Mouse (Mus musculus) heart, embryonic 12.5 days (tissue): ENCODE data around the gene Pxt1. TPM values are rescaled to one million over a fixed set of nuclear protein-coding genes. Genes with fewer than 3 reads are reported as not detected.

ENCODE experiments used
- ATAC-seq: fragments of 200-750 bp; cut with Nextera tagmentation; 2 replicates; pipeline ENCODE4 v1.8.0; 2017; ENCODE audit warnings: moderate TSS enrichment, moderate library complexity; ENCODE audit not compliant: insufficient number of reproducible peaks, low FRiP score
- H3K27ac ChIP-seq: fragments of 300-500 bp; sonication (generic); 2 replicates; pipeline ENCODE4 v1.5.1; 2016; ENCODE audit warnings: mild to moderate bottlenecking, moderate library complexity; ENCODE audit not compliant: poor library complexity, severe bottlenecking
- H3K27me3 ChIP-seq: fragments of 300-500 bp; sonication (generic); replicated peaks from 2 replicates; pipeline ENCODE4 v1.6.1; 2016; ENCODE audit warnings: mild to moderate bottlenecking, moderate library complexity
- H3K36me3 ChIP-seq: fragments of 300-500 bp; sonication (generic); 2 replicates; pipeline ENCODE4 v1.6.1; 2016; ENCODE audit warnings: mild to moderate bottlenecking, moderate library complexity
- H3K4me1 ChIP-seq: fragments of 300-500 bp; sonication (generic); replicated peaks from 2 replicates; pipeline ENCODE4 v1.6.1; 2016; ENCODE audit warnings: mild to moderate bottlenecking
- H3K4me2 ChIP-seq: fragments of 300-500 bp; sonication (generic); 2 replicates; pipeline ENCODE4 v1.6.1; 2016; ENCODE audit warnings: mild to moderate bottlenecking, moderate library complexity
- H3K4me3 ChIP-seq: fragments of 300-500 bp; sonication (generic); 2 replicates; pipeline ENCODE4 v1.5.1; 2016; ENCODE audit warnings: mild to moderate bottlenecking
- H3K9ac ChIP-seq: fragments of 300-500 bp; sonication (generic); 2 replicates; pipeline ENCODE4 v1.6.1; 2016; ENCODE audit warnings: mild to moderate bottlenecking, moderate library complexity
- H3K9me3 ChIP-seq: fragments of 300-500 bp; sonication (generic); replicated peaks from 2 replicates; pipeline ENCODE4 v1.6.1; 2016; ENCODE audit warnings: mild to moderate bottlenecking, moderate library complexity
- WGBS: fragments of 180-500 bp; shearing (Covaris S2); methylation state at CpG from one replicate; pipeline ENCODE4 v1.1.7; 2016; 5-methylcytosine and 5-hydroxymethylcytosine counted together
- polyA plus RNA-seq: library from polyadenylated mRNA; unstranded; fragments of >200 nt; fragmentation: Nextera tagmentation; extraction: Ambion mirVana; gene quantifications from 2 replicates; pipeline ENCODE4 v1.2.1, GENCODE M21; 2016

Pxt1 gene
- polyA plus RNA-seq, 1 experiment from 2014 or later = not detected

GRCm38 (mm10) chr17:28979091-28979490 lies 35.5 kb upstream of the Pxt1 start:
- no peak overlapping the region for H3K9ac ChIP-seq
- H3K36me3 ChIP-seq = peaks cover 84% of the 10 kb centered on the region
- no peak overlapping the region for H3K27ac ChIP-seq
- WGBS = 93% methylated on average over 4 of the region's 4 CpGs
- no peaks in the 10 kb centered on the region for H3K9me3 ChIP-seq
- H3K4me3 ChIP-seq = no peak overlapping the region
- H3K27me3 ChIP-seq = no peaks in the 10 kb centered on the region
- ATAC-seq = no peak
- peaks cover 4% of the 10 kb centered on the region for H3K4me1 ChIP-seq
- H3K4me2 ChIP-seq = no peak overlapping the region

DNA sequence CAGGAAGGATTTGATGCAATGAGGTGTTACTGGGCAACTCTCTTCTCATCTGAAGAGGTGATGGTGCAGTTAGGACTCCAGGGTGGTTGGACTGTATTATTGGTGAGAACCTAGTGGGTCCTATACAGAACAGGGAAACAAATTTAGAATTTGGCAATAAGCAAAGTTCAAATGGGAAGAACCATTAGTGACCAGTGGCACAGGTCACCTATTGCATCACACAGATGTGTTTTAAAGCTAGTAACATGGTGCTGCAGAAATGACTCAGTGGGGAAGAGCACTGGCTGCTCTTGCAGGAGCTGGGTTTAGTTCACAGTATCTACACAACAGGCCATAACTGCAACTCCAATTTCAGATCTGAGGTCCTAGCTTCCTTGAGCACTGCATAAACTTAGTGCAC lies 26.5 kb upstream of the Pxt1 start:
- no peaks in the 10 kb centered on the region for H3K27me3 ChIP-seq
- H3K36me3 ChIP-seq = peaks cover 97% of the 10 kb centered on the region
- H3K4me3 ChIP-seq = no peak overlapping the region
- no peak overlapping the region for H3K9ac ChIP-seq
- no peak overlapping the region for H3K27ac ChIP-seq
- H3K4me2 ChIP-seq = no peak overlapping the region
- no peak for ATAC-seq
- H3K4me1 ChIP-seq = no peaks in the 10 kb centered on the region
- H3K9me3 ChIP-seq = no peaks in the 10 kb centered on the region

GRCm38 (mm10) chr17:28967021-28967610 lies 23.5 kb upstream of the Pxt1 start:
- Histone ChIP-seq H3K27me3 (no peaks in the 10 kb centered on the region), H3K27ac (no peak overlapping the region), H3K4me2 (no peak overlapping the region), H3K9ac (no peak overlapping the region), H3K9me3 (no peaks in the 10 kb centered on the region), H3K4me1 (no peaks in the 10 kb centered on the region), H3K4me3 (no peak overlapping the region), H3K36me3 (peaks cover 98% of the 10 kb centered on the region)
- 69% methylated on average over 11 of the region's 11 CpGs for WGBS
- ATAC-seq = no peak

GRCm38 (mm10) chr17:28961596-28961995 lies 18.0 kb upstream of the Pxt1 start:
- Histone ChIP-seq H3K4me2 (no peak overlapping the region), H3K27me3 (no peaks in the 10 kb centered on the region), H3K9ac (no peak overlapping the region), H3K27ac (no peak overlapping the region), H3K36me3 (peaks cover 65% of the 10 kb centered on the region), H3K4me3 (no peak overlapping the region), H3K4me1 (peaks cover 9% of the 10 kb centered on the region; the same call in 1 of the 2 replicates), H3K9me3 (no peaks in the 10 kb centered on the region)
- no peak for ATAC-seq
- WGBS = 86% methylated on average over 10 of the region's 10 CpGs

- H3K27ac ChIP-seq = no peak overlapping the region
- no peaks in the 10 kb centered on the region for H3K27me3 ChIP-seq
- WGBS = 48% methylated on average over 10 of the region's 10 CpGs
- peaks cover 58% of the 10 kb centered on the region for H3K36me3 ChIP-seq
- no peak for ATAC-seq
- no peak overlapping the region for H3K4me3 ChIP-seq
- 0 out of 2 replicates have a peak overlapping the region, but pooled peaks have one; percentile 37 for H3K9ac ChIP-seq
- H3K9me3 ChIP-seq = no peaks in the 10 kb centered on the region
- peaks cover 9% of the 10 kb centered on the region; the same call in 1 of the 2 replicates for H3K4me1 ChIP-seq
- no peak overlapping the region for H3K4me2 ChIP-seq
These were observed 17.0 kb upstream of the Pxt1 start for GRCm38 (mm10) chr17:28960597-28960996.

GRCm38 (mm10) chr17:28954416-28954815 lies 10.8 kb upstream of the Pxt1 start:
- Histone ChIP-seq H3K9ac (0 out of 2 replicates have a peak overlapping the region, but pooled peaks have one; percentile 76), H3K4me3 (no peak overlapping the region), H3K27ac (no peak overlapping the region), H3K4me1 (peaks cover 19% of the 10 kb centered on the region), H3K36me3 (peaks cover 15% of the 10 kb centered on the region), H3K4me2 (peak overlapping the region; percentile 86), H3K9me3 (no peaks in the 10 kb centered on the region), H3K27me3 (no peaks in the 10 kb centered on the region)
- WGBS = 92% methylated on average over 9 of the region's 9 CpGs
- ATAC-seq = no peak

GRCm38 (mm10) chr17:28953251-28953650 lies 9.6 kb upstream of the Pxt1 start:
- peak overlapping the region; percentile 67 for H3K4me3 ChIP-seq
- H3K9me3 ChIP-seq = no peaks in the 10 kb centered on the region
- WGBS = 7% methylated on average over 9 of the region's 9 CpGs
- peaks cover 19% of the 10 kb centered on the region for H3K4me1 ChIP-seq
- H3K36me3 ChIP-seq = peaks cover 13% of the 10 kb centered on the region
- peak overlapping the region; percentile 76 for H3K9ac ChIP-seq
- no peak for ATAC-seq
- H3K27me3 ChIP-seq = no peaks in the 10 kb centered on the region
- H3K27ac ChIP-seq = peak overlapping the region; percentile 89
- H3K4me2 ChIP-seq = peak overlapping the region; percentile 86

- Histone ChIP-seq H3K9ac (peak within 1 kb of the TSS; percentile 76), H3K27me3 (no peaks in the 10 kb centered on the region), H3K4me1 (peaks cover 19% of the 10 kb centered on the region), H3K4me3 (peak within 1 kb of the TSS; percentile 67), H3K9me3 (peaks cover 5% of the 10 kb centered on the region; the same call in 1 of the 2 replicates), H3K4me2 (peak within 1 kb of the TSS; percentile 86), H3K36me3 (peaks cover 6% of the 10 kb centered on the region; the same call in 1 of the 2 replicates), H3K27ac (peak within 1 kb of the TSS; percentile 89)
- ATAC-seq = peak; percentile 94
- WGBS = under 1% methylated on average over 78 of the region's 80 CpGs
These were observed 8.5 kb upstream of the Pxt1 start, which contains the start of gene Kctd20 for GRCm38 (mm10) chr17:28951831-28952799. Gene Kctd20 (plus strand): TSS chr17:28951950.

DNA sequence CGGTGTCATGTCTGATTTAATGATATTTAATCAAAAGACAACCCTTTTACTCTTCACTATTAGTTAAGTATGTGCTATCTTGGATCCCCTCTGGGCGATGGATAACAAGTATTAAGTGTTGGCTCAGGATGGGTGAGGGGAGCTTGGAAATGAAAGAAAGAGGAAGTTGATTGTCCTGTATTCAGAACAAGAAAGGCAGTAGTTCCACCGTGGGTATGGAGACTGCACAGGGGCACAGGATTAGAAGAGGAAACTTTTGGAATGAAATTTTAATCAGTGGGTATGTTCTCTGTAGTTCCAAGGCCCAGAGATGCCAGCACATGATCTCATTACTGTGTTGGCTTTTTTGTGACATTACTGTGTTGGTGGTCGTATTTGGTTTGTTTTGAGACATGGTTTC lies 7.1 kb upstream of the Pxt1 start:
- H3K4me1 ChIP-seq = peaks cover 19% of the 10 kb centered on the region
- peaks cover 9% of the 10 kb centered on the region; the same call in 1 of the 2 replicates for H3K9me3 ChIP-seq
- 0 out of 2 replicates have a peak overlapping the region, but pooled peaks have one; percentile 86 for H3K4me2 ChIP-seq
- H3K4me3 ChIP-seq = no peak overlapping the region
- no peaks in the 10 kb centered on the region for H3K27me3 ChIP-seq
- no peak overlapping the region for H3K27ac ChIP-seq
- WGBS = 67% methylated on average over 4 of the region's 4 CpGs
- no peak overlapping the region for H3K9ac ChIP-seq
- H3K36me3 ChIP-seq = peaks cover 2% of the 10 kb centered on the region; the same call in 1 of the 2 replicates
- ATAC-seq = no peak

GRCm38 (mm10) chr17:28948661-28949060 lies 5.0 kb upstream of the Pxt1 start:
- Histone ChIP-seq H3K4me3 (no peak overlapping the region), H3K27me3 (no peaks in the 10 kb centered on the region), H3K27ac (no peak overlapping the region), H3K9ac (no peak overlapping the region), H3K36me3 (no peaks in the 10 kb centered on the region), H3K4me2 (no peak overlapping the region), H3K4me1 (peaks cover 10% of the 10 kb centered on the region), H3K9me3 (peaks cover 9% of the 10 kb centered on the region; the same call in 1 of the 2 replicates)
- no peak for ATAC-seq
- 73% methylated on average over 4 of the region's 4 CpGs for whole genome bisulfite sequencing
